Mouse (Mus musculus) left cerebral cortex, adult 2 months (tissue): ENCODE data around the gene Wdr35. TPM values are rescaled to one million over a fixed set of nuclear protein-coding genes. Genes with fewer than 3 reads are reported as not detected.
"Not testable (repeated sequence)": the region's sequence is repeated elsewhere in the genome, so short reads cannot be mapped to it uniquely, and the experiment has no call there.

ENCODE experiments used
- DNase-seq, 2 experiments: peaks; one replicate each; pipeline ENCODE4 v3.0.0; 2021 to 2022; ENCODE audit warnings: low spot score in 2 of 2, mixed read lengths in 1 of 2; ENCODE audit errors: extremely low spot score in 1 of 2
- H3K27ac ChIP-seq: fragments of 200-600 bp; 2 replicates; pipeline ENCODE4 v1.8.1; 2022
- H3K4me3 ChIP-seq: fragments of 200-600 bp; 2 replicates; pipeline ENCODE4 v1.8.1; 2022
- CTCF ChIP-seq: fragments of 200-600 bp; IDR thresholded peaks from 2 replicates; pipeline ENCODE4 v1.8.1; 2022; ENCODE audit warnings: antibody characterized with exemption, mild to moderate bottlenecking, moderate library complexity
- intact Hi-C: fragments of 180-260 bp; cut with DNase I; formaldehyde crosslinking; loops from one replicate; pipeline ENCODE4 v1.15.1; 2025
- total RNA-seq, 2 experiments: library from RNA; stranded (reverse); gene quantifications; 2 replicates each; pipeline ENCODE4 v1.2.3; 2021

The Wdr35 gene
- total RNA-seq, 2 experiments from 2014 or later, result 43.2 to 45.0 TPM

DNA sequence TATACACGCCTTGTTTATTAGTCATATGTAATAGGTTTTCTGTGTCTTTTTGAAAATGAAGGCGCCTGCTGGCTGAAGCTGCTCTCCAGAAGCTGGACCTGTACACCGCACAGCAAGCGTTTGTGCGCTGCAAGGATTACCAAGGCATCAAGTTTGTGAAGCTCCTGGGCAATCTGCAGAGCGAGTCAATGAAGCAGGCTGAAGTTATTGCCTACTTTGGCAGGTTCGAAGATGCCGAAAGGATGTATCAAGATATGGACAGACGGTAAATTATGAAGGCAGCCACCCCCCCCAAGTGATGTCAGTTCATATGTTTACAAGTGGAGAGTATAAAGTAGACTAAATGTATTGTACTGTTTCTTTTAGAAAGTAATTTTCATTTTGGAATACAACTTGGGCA lies 42.7 kb downstream of the Wdr35 start:
- DNase-seq, result no peak
- no peak for TF ChIP-seq CTCF
- intact Hi-C loops, result no loop called here
- no peak overlapping the region for H3K27ac ChIP-seq
- H3K4me3 ChIP-seq, result no peak overlapping the region

DNA sequence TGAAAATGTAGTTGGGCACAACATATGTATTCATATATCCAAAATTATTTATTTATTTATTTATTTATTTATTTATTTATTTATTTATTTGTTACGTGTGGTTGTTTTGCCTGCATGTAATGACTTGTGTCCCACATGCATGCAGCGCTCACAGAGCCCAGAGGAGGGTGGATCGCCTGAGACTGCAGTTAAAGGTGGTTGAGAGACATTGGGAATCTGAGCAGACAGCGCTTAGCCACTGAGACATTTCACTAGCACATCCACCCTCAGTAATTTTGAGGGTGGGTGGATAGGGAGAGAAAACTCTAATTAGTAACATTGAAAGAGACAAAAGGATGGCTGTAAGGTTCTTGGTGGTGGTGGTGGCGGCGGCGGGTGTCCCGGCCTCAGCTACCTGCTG lies 46.7 kb downstream of the Wdr35 start:
- intact Hi-C loops, result loop anchor here (10.0 kb wide), 1 partner anchor 696 kb away; no protein-coding TSS in a partner anchor
- H3K4me3 ChIP-seq, result no peak overlapping the region
- no peak for TF ChIP-seq CTCF
- no peak overlapping the region for H3K27ac ChIP-seq
- DNase-seq, result no peak

DNA sequence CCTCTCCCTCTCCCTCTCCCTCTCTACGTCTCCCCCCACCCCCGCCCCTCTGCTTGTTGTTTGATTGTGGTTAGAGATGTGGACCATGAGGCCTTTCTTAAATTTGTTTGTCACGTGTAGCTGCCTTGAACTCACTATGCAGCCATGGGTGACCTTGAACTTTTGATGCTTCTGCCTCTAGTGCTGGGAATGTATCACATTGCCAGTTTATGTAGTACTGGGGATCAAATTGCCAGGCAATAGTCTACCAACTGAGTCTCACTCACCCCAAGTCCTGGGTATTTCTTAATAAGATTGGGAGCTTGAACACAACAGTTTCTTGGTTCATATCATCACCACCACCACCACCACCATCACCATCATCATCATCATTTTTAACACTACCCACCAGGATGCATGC lies 47.3 kb downstream of the Wdr35 start:
- DNase-seq, result no peak
- intact Hi-C loops, result loop anchor here (10.0 kb wide), 1 partner anchor 696 kb away; no protein-coding TSS in a partner anchor
- Histone ChIP-seq H3K27ac (no peak overlapping the region), H3K4me3 (no peak overlapping the region)
- TF ChIP-seq CTCF, result no peak

DNA sequence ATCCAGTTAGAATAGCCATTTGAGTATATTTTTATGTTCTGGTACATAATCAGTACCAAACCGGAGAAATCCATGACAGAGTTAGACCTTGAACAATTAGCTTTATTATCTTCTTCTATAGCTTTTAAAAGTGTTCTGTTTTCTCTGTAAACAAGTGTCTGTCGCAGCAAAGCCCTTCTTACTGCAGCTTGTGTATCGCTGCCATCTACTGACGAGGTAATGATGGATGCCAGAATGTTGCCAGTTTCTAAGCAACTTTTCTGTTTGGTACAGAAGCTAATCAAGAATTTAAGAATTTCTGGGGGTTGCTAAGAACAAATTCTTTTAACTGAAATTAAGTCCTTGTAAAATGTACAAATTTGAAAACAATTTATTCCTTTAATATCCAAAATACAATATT lies 49.3 kb downstream of the Wdr35 start:
- intact Hi-C loops, result loop anchor here (10.0 kb wide), 1 partner anchor 698 kb away; no protein-coding TSS in a partner anchor
- no peak; the same call in 1 of the 2 replicates for TF ChIP-seq CTCF
- DNase-seq, result no peak
- no peak overlapping the region for H3K27ac ChIP-seq
- H3K4me3 ChIP-seq, result no peak overlapping the region

DNA sequence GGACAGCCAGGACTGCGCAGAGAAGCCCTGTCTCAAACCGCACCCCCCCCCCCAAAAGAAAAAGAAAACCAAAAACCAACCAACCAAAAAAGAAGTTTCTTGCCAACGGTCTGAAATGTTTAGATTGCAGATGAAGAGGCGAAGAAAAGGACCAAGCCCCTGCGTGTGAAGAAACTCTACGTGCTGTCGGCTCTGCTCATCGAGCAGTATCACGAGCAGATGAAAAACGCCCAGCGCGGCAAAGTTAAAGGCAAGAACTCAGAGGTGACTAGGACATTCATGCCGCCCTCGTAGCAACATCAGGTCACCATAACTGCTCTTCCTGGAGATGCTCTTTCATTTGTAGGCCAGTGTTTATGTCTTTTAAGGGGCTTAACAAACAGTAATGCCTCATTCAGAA lies 50.4 kb downstream of the Wdr35 start:
- no peak overlapping the region for H3K27ac ChIP-seq
- no peak for TF ChIP-seq CTCF
- no peak for DNase-seq
- intact Hi-C loops, result loop anchor here (10.0 kb wide), 1 partner anchor 699 kb away; no protein-coding TSS in a partner anchor
- H3K4me3 ChIP-seq, result no peak overlapping the region

DNA sequence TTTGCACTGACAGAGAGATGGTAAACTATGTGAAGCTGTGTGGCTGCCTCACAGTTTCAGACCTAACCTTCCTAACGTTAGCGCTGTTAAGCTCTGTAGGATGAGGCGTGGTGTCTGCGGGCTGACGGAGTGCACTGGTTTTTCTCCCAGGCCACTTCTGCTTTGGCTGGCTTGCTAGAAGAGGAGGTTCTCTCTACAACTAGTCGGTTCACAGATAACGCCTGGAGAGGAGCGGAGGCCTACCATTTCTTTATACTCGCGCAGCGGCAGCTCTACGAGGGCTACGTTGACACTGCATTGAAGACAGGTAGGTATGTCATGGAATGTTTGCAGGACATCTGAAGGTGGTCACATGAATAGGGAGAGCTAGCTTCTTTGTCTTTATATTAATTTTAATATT lies 51.0 kb downstream of the Wdr35 start:
- TF ChIP-seq CTCF, result no peak
- Histone ChIP-seq H3K4me3 (no peak overlapping the region), H3K27ac (no peak overlapping the region)
- intact Hi-C loops, result loop anchor here (10.0 kb wide), 1 partner anchor 700 kb away; no protein-coding TSS in a partner anchor
- DNase-seq, result no peak

DNA sequence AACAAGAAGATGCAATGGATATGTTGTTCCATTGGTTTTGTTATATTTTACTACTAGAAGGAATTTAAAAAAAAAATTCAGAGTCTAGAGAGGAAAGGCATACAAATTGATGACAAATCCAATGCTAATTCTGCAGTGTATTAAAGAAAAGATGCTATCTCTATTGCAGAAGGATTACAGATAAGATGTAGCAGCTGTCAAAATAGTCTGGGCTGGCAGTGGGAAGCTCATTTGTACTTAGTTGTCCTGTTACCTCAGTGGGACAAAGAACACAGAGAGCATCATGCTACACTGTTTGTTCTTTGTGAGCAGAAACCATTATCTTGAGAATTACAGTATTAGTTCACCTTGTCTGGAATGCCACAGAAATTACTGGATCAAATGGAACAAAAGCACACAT lies 53.2 kb downstream of the Wdr35 start:
- DNase-seq, result no peak
- H3K4me3 ChIP-seq, result no peak overlapping the region
- intact Hi-C loops, result loop anchor here (10.0 kb wide), 1 partner anchor 702 kb away; no protein-coding TSS in a partner anchor
- no peak overlapping the region for H3K27ac ChIP-seq
- TF ChIP-seq CTCF, result no peak

DNA sequence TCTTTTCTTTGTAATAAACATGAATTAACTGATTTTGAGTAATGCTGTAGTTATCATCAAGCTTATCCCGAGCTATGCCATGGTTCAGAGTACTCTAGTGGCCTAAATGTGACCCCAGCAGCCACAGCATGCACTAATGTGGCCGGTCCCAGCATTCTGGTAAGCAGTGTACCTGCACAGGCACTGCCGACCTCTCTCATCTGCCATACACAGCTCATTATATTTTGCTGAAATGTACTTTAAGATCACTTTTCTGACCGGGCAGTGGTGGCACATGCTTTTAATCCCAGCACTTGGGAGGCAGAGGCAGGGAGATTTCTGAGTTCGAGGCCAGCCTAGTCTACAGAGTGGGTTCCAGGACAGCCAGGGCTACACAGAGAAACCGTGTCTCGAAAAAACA lies 55.1 kb downstream of the Wdr35 start:
- intact Hi-C loops, result loop anchor here (10.0 kb wide), 1 partner anchor 704 kb away; no protein-coding TSS in a partner anchor

DNA sequence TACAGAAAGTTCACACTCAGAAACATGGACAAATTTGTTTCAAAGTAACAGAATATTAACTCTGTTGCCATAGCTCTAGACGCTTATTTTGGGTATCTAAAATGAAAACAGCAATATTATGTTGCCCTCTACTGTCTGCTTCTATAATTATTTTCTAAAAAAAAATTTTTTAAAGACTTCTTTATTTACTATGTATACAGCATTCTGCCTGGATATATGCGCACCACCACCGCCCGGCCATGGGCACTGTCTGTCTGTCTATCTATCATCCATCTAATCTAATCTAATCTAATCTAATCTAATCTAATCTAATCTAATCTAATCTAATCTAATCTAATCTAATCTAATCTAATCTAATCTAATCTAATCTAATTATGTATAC lies 55.8 kb downstream of the Wdr35 start:
- peak overlapping the region; percentile 76 for H3K4me3 ChIP-seq
- intact Hi-C loops, result loop anchor here (10.0 kb wide), 1 partner anchor 705 kb away; no protein-coding TSS in a partner anchor
- TF ChIP-seq CTCF, result no peak; the same call in 1 of the 2 replicates
- no peak for DNase-seq
- H3K27ac ChIP-seq, result peak overlapping the region; percentile 100

More for the DNA sequence above, 55.1 kb downstream of the Wdr35 start:
- H3K4me3 ChIP-seq, DNase-seq, H3K27ac ChIP-seq: not testable (repeated sequence)

DNA sequence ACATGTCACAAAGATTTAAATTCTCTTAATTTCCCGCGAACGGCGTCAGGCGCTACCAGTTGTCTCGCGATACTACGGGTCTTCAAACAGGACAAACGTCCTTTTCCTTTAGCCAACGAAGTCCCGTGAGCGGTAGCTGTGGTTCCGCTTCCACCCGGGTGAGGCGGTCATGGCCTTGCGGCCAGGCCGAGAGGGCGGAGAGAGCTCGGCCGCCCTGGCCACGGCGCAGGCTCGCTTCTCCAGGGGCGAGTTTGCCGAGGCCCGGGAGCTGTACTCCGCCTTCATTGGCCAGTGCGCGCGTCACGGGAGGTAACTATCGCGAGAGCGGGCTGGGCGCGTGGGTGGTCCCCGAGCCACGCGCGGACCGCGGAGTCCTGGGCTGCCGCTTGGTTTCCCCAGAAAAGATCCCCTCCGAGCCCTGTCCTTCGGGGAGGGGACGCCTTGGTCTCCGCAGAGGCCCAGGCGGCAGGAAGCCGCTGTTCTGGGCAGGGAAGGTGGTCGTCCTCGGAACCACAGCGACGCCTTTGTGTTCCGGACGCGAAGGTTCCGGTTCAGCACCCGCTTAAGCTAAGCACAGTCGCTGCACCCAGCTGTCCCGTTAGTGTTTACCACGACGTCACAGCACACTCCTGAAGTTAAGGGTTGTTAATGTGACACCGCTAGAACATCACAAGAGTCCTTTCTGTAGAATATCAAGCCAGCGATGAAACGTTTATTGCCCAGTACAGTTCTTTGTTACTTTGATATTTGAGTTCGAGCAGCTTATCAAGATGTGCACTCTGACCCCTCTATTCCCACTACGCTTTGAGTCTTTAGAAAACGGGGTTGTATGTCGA lies 56.4 kb downstream of the Wdr35 start, which contains the start of gene Ttc32:
Ttc32 (plus strand) TSS at position 110 of the 836 bp plus-strand sequence.
- Histone ChIP-seq H3K4me3 (peak within 1 kb of the TSS; percentile 76), H3K27ac (peak within 1 kb of the TSS; percentile 100)
- DNase-seq, result peak; percentile 95 to 97
- intact Hi-C loops, result loop anchor here (5.0 to 10.0 kb wide), 2 partner anchors 705 to 1362 kb away; partner anchors contain the start of gene Rdh14
- TF ChIP-seq CTCF, result no peak; the same call in 1 of the 2 replicates

DNA sequence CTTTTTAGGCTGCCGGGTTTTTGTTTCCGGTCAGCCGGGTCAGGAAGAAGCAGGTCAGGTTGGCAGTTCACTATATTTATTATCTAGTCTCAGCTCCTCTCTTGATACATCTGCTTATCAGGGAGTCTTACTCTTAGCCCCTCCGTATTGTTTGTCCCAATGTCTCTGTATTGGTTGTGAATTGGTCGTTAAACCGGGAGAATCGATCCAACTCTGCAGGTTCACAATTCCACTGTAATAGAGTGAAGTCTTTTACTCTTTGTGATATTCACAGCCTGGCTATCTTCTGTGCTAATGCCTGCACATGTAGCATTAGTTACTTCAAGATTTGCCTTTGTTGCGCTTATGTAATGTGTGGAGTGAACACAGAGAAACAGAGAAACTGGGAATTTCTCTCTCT lies 57.5 kb downstream of the Wdr35 start:
- no peak overlapping the region for H3K27ac ChIP-seq

DNA sequence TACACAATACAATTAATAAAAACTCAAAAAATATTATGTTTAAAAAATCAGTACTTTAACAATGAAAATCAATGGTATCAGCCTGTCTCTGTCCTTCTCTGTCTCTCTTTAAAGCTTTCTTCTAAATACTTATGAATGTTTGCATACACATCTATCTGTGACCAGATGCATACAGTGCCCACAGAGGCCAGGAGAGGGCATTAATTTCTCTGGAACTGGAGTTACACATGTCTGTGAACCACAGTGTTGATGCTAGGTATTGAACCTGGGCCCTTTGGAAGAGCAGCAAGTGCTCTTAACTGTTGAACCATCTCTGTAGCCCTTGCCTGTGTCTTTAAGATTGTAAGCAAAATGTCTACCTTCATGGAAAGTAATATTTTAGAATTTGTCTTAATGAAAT lies 59.4 kb downstream of the Wdr35 start:
- H3K27ac ChIP-seq, result no peak overlapping the region
- no peak overlapping the region for H3K4me3 ChIP-seq
- intact Hi-C loops, result loop anchor here (5.0 kb wide), 1 partner anchor 1359 kb away; the partner anchor contains the start of gene Rdh14
- DNase-seq, result no peak
- peak; percentile 4 for TF ChIP-seq CTCF

More for the DNA sequence above, 57.5 kb downstream of the Wdr35 start:
- no peak for TF ChIP-seq CTCF
- intact Hi-C loops, result loop anchor here (5.0 kb wide), 1 partner anchor 1361 kb away; the partner anchor contains the start of gene Rdh14
- no peak for DNase-seq
- peak overlapping the region; percentile 76; the same call in 1 of the 2 replicates for H3K4me3 ChIP-seq
